Mouse (Mus musculus): Measurements from ENCODE around the gene Mad2l2.
"Not testable (repeated sequence)": the region's sequence is repeated elsewhere in the genome, so short reads cannot be mapped to it uniquely, and the experiment has no call there.

Gene Mad2l2

DNA sequence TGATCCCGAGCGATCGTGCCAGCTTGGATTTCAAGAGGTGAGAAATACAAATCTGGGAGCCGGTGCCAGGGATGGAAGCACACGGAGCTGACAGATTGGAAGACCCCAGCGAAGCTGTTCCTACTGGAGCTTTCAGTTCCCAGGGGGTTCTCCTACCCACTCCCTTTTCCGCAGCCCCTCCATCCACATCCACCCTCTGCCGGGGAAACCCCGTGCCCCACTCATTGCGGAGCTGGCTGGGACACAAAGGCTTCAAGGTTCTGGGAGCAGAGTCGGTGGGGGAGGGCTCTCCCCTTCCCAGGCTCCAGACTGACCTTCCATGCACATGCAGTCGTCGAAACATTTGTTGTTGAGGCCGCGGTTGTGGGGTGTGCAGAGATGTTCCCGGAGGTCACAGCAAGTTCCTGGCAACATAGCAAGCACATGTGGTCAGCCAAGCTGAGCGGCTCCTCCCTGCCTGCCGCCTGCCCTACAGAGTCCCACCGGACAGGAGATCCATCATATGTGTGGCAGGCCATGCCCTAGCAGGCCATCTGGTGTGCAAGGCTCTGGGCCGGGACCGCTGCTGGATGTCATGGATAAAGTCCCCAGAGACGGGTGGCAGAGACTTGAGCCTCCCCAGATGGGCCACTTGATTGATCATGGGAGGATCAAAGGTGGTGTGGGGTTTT is 22.4 kb upstream of the Mad2l2 start:
- in situ Hi-C loops (cut with MboI, MseI), result no loop called here

DNA sequence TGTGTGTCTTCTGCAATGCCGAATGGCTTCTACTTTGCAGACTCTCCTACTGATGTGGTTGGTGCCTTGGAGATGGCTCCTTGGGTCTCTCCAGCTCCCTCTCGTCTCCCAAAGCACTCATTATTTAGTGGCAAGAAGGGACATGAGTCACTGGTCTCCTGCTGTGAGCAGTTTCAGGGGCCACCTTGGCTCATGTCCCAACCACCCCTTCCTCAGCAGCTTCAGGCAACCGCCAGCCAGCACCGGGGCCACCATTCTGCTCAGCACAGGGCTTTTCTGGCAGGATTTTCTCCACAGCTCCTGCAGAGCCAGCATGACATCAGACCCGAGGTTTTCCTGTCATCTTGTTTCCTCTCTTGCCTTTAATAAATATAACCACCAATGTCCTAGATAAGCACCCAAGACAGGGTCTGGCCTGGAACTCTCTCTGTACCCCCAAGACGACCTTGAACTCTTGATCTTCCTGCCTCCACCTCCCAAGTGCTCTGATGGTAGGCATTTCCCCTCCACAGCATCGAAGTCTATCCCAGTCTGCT is 21.6 kb upstream of the Mad2l2 start:
- in situ Hi-C loops (cut with MboI, MseI), result no loop called here

DNA sequence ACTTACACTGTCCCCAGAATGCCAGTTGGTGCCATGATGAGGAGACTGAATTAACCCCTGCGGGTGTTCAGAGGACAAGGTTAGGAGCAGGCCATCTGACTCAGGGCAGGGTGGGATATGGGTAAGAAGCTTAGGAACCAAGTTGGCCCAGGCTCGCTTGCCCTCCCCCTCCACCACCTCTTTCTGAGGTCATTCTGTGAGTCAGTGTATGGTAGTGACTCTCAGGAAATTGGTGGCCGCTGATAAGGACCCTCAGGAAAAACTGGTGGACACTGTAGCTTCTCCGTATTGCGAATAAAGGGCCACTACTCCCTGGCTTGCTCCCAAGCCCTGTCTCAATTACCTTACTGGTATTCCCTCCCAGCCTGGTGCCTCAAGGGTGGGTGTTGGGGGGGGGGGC is 21.0 kb upstream of the Mad2l2 start:
- in situ Hi-C loops (cut with MboI, MseI), result no loop called here

DNA sequence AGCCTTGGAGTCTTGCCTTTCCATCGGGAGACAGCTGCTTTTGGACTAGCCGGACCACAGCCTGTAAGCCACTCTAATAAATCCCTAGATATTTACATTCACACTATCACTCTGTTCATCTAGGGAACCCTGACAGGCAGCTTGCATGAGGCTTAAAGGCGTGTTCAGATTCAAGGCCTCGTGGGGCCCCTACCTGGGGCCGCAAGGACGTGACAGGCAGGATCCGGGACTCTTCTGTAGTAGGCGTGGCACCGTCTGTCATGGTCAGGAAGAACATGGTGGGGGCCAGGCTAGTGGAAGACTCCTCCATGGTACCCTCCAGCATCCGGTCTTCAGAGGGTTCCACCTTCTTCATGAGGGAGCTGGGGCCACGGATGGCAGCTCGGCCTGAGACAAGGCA is 17.7 kb upstream of the Mad2l2 start:
- in situ Hi-C loops (cut with MboI, MseI), result loop anchor here (5.0 kb wide), 1 partner anchor 55 kb away; no protein-coding TSS in a partner anchor

DNA sequence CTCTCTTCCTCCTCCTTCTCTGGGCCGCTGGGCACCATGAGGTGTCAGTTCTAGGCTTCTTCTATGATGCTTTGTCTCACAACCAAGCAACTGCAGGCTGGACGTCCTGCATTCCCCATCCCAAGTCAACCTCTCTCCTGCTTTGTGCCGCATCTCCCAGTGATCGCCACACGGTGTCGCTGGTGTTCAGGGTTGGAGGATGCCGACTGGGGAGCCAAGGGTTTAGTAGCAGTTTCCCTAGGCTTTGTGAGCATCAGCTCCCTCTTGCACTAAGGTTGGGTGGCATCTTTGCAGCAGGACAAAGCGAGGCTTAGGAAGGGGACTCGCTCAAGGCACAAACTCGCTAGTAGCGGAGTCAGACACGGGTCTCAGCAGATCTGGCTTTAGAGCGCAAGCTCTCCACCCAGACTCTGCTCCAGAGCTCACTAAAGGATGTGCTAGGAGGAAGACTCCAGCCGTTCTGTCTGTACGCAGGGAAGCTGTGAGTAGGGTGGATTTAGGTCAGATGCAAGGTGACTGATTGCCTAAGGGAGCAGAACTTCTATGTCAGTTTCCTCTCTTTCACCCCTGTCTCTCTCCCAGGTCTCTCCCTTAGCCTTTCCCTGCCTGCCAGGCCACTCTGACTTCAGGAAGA is 15.3 kb upstream of the Mad2l2 start:
- in situ Hi-C loops (cut with MboI, MseI), result loop anchor here (5.0 kb wide), 1 partner anchor 52 kb away; no protein-coding TSS in a partner anchor

DNA sequence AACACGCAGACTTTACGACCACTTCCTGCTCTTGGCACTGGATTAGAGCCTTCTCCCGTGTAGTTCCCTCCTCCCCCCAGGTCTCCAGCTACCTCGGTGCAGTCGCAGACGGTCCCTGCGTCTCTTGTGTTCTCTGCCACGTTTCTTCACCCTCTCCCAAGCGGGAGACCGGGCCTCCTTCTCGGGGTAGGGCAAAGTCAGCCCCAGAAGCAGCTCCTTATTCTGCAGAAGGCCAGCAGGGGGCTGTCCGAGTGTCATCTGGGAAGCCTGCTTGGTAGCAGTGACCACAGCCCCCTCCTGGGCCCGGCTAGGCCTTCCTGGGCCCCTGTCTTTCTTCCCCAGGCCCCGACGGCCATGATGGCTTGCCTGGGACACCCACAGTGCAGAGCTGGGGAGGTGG is 14.7 kb upstream of the Mad2l2 start:
- in situ Hi-C loops (cut with MboI, MseI), result no loop called here

DNA sequence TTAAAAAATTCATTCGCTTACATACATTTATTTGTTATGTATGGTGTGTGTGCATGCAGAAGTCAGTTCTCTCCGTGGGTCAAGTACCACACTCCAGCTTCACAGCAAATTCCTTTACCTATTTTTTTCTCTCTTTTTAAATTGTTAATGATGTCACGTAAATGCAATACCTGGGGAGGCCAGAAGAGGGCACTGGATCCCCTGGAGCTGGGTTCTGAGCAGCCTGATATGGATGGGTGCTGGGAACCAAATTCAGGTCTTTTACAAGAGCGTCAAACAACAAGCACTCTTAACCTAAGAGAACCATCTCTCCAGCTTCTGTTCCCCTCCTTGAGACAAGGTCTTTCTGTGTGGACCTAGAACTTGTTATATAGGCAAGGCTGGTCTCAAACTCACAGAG is 13.5 kb upstream of the Mad2l2 start:
- in situ Hi-C loops (cut with MboI, MseI), result no loop called here

DNA sequence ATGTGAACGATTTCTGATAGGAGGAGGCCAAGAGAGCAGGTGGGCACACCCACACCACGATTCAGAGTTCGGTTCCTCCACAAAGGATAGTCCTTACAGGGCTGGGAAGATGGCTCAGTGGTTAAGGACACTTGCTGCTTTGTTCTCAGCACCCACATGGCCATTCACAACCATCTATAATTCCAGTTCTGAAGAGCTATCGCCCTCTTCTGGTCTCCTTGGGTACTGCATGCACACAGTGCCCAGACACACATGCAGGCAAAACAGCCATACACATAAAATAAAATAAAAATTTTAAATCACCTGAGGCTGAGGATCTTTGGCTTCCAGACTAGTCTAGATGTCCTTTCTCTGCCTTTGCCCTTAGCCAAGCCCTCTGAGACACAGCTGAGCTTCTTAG is 12.8 kb upstream of the Mad2l2 start:
- in situ Hi-C loops (cut with MboI, MseI), result no loop called here

DNA sequence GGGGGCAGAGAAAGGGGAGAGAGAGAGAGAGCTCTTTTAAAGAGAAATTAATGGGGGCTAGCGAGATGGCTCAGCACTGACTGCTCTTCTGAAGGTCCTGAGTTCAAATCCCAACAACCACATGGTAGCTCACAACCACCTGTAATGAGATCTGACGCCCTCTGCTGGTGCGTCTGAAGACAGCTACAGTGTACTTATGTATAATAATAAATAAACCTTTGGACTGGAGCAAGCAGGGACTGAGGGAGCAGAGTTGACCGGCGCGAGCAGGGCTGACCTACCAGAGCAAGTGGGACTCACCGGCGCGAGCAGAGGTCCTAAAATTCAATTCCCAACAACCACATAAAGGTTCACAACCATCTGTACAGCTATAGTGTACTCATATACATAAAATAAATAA is 10.6 kb upstream of the Mad2l2 start:
- in situ Hi-C loops (cut with MboI, MseI), result not testable (repeated sequence)

DNA sequence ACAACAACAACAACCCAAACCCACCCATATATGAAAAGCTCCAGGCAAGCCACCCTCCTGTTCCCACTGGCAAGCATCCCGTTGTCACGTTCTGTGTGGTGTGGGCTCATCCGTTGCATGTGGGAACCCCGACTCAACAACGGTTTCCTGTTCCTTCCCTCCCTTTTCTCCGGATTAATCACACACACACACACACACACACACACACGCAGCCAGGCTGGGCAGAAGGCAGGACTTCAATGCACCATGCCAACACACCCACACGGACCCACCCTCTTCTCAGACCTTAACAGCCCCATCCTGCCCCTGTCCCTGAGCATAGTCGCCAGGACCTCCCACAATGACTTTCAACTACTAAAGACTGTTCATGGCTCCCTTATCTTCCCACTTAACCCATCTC is 9.6 kb upstream of the Mad2l2 start:
- in situ Hi-C loops (cut with MboI, MseI), result no loop called here

DNA sequence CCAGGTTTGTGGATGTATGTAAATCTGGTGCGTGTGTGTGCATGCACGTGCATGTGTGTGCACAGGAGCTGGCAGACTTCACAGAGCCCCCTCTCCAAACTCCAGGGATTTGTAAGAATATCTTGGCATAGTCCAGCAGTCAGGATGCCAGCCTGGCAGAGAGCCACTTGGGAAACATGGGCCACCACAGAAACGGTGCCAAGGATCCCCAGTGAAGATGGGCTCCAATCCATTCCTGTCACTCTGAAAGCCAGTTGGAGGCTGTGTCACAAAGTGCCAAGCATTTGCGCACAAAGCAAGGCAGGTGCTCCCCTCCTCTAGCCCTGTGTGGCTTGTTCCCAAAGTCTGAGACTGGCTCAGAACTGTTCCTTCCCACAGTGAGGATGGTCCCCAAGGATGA is 8.8 kb upstream of the Mad2l2 start:
- in situ Hi-C loops (cut with MboI, MseI), result no loop called here

DNA sequence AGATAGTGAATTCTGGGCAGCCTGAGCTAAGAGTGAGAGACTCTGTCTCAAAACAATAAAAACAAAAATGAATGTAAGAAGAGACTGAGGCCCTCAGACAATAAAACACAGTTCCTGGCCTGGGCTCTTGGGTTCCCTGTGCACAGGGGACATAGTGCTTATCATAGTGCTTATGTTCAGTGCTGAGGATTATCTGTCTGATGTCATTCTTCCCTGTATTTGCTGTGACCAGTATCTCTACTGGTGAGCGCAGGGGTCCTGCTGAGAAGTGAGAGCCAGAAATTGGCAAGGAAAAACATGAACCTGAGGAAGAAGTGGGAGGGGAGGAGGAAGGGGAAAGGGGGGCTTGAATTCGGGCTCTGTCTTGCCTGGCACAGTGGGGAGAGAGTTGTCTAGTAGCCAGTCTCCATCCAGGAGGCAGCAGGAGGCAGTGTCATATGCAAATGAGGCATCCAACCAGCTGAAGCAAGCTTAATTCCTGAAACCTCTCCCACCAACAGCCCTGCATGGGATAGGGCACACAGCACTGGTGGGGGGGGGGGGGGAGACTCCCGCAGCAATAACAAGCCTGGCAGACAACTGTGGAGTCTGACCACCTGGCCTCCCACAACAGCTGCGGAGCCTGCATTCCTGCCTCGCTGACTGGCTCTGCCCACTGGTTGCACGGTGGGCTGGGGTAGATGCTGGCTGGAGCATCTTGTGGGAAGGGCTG is 8.0 kb upstream of the Mad2l2 start:
- in situ Hi-C loops (cut with MboI, MseI), result no loop called here

DNA sequence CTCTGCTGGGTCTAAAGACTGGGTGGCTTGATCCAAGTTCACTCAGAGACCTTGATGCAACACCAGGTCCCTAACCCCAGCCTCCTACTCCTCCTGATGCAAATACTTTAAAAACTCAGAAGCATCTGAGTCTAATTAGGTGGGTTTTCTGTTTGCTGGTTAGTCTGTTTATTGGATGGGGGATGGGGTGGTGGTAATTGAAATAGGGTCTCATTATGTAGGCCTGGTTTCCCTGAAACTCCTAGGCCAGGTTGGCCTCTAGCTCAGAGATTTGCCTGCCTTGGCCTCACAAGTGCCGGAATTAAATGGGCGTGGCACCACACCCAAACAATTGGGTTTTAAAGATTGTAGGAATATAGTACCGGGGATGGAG is 7.5 kb upstream of the Mad2l2 start:
- in situ Hi-C loops (cut with MboI, MseI), result no loop called here

DNA sequence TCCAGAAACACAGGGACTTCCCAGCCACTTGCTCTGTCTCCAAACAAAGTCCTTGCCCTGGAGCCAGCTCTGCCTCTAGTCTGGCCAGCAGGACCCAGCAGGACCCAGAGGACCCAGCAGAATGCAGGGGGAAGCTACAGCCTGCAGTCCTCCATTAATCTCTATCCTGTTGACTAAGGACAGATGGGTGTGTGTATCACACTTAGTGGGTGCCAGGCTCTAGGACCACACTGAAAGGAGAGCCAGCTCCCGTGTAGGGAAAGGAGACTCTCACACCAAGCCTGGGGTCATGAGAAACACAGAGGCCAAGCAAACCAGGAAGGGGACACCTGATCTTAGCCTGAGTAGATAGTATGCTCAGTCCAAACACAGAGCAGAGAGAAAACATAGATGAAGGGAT is 1.9 kb upstream of the Mad2l2 start:
- in situ Hi-C loops (cut with MboI, MseI), result no loop called here

DNA sequence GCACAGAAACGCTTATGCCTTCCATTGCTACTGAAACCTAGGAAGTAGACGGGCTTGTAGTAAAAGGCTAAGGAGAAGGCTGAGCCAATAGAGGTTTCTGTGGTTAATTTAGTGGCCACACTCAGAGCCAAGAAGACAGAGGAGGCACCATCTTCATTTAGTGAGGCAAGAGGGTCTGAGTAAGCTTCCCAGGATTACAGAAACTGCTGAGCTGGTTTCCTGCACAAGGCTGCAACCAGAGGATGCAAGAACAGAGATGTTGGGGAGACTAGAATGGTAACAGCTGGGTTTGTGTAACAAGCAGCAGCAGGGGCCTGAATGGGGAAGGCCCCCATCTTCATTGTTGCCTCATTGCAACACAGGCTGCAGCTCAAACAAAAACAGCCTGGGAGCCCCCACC is 1.5 kb upstream of the Mad2l2 start:
- in situ Hi-C loops (cut with MboI, MseI), result no loop called here

DNA sequence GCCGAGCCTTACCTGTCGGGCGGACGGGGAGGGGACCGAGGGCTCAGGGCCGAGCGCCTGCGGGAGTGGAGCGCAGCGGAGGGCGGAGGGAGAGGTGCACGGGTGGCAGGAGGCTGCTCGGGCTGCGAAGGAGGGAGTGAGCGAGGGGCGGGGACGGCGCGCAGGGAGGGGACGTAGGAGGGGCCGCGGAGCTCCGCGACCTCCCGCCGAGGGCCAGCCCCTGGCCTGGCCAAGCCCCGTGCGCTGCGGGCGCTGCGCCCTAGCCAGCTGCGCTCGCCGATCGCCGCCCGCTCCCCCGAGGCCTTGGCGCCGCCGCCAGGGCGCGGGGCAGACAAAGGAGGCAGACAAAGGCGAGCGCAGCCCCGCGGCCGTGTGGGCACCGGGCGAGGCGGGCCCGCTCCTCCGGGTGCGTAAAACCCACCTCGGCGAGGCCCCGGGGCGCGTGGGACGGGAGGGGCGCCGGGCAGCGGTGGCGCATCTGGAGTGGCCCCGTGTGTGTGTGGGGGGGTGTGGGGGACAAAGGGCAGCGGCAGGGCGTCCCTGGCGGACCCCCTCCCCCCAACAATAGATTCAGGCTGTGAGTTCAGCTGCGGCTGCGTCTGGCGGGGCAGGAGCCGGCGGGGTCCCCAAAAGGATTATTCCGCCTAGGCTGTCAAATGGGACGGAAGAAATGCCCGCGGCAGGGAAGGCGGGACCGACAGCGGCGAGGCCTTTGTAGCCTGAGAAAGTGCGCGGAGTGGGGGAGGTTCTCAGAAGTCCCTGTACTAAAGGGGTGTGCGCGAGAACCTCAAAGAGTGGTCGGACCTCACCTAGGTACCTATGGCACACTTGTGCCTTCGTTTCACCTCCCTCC is 603 bp downstream of the Mad2l2 start, which contains the start of gene Draxin:
TSS of gene Draxin (minus strand) at position 138 of the 853 bp plus-strand sequence.
- in situ Hi-C loops (cut with MboI, MseI), result no loop called here

DNA sequence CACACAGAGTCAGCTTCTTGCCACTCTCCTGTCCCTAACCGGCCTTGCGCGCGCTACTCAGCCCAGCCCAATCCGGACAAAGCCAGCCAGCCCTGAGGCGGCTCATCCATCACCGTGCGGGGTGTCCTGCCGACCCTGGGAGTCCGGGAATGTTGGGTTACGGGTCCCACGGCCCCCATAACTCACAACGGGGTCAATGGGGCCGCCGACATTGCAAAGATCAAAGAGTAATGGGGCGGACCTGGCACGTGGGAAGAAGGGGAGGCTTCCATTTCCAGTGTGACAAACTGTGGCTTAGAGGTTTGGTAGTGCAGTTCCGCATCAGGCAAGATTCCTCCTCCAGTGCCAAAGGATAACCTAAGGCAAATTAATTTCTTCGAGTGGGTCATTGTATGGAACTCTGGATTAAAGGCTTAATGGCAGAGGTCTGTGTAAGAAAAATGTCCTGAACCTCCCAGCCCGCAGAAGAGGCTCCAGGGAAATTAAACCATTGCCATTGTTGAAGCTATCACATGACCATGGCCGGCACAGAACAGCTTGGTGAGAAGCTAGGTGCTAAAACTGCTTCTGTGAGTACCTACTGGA is 1.4 kb downstream of the Mad2l2 start:
- in situ Hi-C loops (cut with MboI, MseI), result no loop called here

DNA sequence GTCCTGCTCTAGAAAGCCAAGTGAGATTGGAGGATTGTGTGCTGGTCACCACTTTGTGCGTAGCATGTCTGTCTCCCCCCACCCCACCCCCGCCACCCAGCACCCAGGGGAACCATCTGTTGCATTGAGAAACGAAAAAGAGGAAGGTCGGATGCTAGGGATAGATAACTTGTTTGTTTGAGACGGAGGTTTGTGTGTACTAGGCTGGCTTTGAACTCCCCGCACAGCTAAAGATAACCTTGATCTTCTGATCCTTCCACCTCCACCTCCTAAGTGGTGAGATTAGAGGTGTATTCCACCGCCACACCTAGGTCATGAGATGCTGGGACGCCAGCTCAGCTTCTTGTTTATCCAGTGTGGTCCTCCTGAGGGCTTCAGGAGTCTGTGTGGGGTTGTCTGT is 4.8 kb downstream of the Mad2l2 start:
- in situ Hi-C loops (cut with MboI, MseI), result no loop called here

DNA sequence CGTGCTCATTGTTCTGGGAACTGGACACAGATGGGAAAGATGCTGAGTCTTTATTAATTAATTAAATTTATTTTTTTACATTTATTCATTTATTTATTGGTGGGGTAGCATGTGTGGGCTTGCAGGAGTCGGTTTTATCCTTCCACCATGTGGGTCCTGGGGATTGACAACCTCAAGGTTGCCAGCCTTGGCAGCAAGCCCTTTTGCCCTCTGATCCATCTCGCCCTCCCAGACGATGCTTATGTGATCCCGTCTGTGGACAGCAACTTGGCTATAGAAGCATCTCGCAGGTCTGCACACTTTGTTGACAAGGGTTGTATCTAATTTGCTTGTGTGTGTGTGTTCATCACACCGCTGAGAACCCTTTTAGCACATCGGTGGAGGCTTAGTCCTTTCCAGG is 7.3 kb downstream of the Mad2l2 start:
- in situ Hi-C loops (cut with MboI, MseI), result no loop called here

DNA sequence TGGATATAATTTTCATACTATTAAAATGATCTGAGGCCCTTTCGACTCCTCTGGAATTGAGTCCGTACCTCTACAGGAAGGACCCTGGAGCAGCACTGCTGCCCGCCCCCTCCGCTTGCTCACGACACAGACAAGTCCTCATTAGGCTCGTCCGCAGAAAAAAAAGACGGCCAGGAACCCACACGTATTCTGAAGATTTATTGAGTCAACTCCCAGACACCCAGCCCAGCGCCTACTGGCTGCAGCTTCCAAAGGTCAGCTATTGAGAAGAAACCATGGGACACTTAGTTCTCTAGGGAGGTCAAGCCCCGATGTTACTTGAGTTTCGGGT is 9.5 kb downstream of the Mad2l2 start:
- in situ Hi-C loops (cut with MboI, MseI), result no loop called here
